ENCODE assay signal across 8 mouse cellular contexts in the genomic region with DNA sequence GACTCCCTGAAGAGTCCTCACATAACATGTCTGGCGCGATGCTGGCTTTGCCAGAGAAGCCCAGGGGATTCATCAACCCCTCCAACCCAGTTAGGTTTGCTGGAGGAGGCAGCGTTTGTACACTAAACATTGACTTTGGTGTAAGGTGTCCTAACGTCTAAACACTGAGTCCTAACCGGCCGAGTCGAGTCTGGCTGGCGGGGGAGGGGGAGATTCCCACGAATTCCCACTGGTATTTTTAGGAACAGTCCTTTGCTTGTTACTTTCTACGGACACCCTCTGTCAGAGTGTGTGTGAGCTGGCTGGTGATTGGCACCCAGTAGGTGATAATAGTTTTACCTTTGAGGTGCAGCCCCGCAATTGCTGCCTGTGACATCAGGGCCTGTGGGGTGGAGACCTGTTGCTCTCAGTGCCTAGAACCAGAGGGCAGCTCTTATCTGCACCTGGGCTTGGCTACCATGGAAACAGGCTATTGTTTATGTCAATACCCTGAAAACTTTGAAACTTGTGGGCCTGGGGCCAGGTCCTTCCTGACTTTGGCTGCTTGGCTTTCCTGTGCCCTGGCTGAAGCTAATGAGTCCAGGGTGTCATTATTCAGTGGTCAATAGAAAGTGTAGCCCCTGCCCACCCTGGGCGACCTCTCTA. TPM values are rescaled to one million over a fixed set of nuclear protein-coding genes. Genes with fewer than 3 reads are reported as not detected.
DNase-seq lines count a peak whose midpoint lies in the region; ATAC-seq lines count a peak whose summit lies in the region.

No protein-coding gene starts in this region.

- no peak overlapping the region for H3K9ac ChIP-seq in forebrain, embryonic 12.5 days
- H3K9ac ChIP-seq in limb, embryonic 15.5 days, result no peak overlapping the region
- no peak overlapping the region for H3K9ac ChIP-seq in neural tube, embryonic 15.5 days (replicated peaks)

- intact Hi-C loops in heart, postnatal 25 days (cut with DNase I), result no loop called here
- intact Hi-C loops in left cerebral cortex, postnatal 14 days (cut with DNase I), result no loop called here

- H3K9me3 ChIP-seq in forebrain, embryonic 10.5 days, result no peaks in the 10 kb centered on the region
- H3K9me3 ChIP-seq in forebrain, embryonic 12.5 days, result no peaks in the 10 kb centered on the region
- no peaks in the 10 kb centered on the region for H3K9me3 ChIP-seq in limb, embryonic 15.5 days
- H3K9me3 ChIP-seq in neural tube, embryonic 15.5 days (replicated peaks), result no peaks in the 10 kb centered on the region

- H3K36me3 ChIP-seq in forebrain, embryonic 10.5 days (replicated peaks), result peaks cover 44% of the 10 kb centered on the region
- peaks cover 39% of the 10 kb centered on the region for H3K36me3 ChIP-seq in forebrain, embryonic 12.5 days (replicated peaks)
- H3K36me3 ChIP-seq in limb, embryonic 15.5 days, result peaks cover 42% of the 10 kb centered on the region
- H3K36me3 ChIP-seq in neural tube, embryonic 15.5 days, result peaks cover 39% of the 10 kb centered on the region

- WGBS in forebrain, embryonic 10.5 days, result 34% methylated on average over 12 of the region's 12 CpGs
- 34% methylated on average over 12 of the region's 12 CpGs for WGBS in forebrain, embryonic 12.5 days
- WGBS in limb, embryonic 15.5 days, result 23% methylated on average over 12 of the region's 12 CpGs
- 33% methylated on average over 12 of the region's 12 CpGs for WGBS in neural tube, embryonic 15.5 days

- H3K27me3 ChIP-seq in forebrain, embryonic 10.5 days (ENCODE audit: poor library complexity, severe bottlenecking), result no peaks in the 10 kb centered on the region
- no peaks in the 10 kb centered on the region for H3K27me3 ChIP-seq in forebrain, embryonic 12.5 days
- H3K27me3 ChIP-seq in limb, embryonic 15.5 days, result no peaks in the 10 kb centered on the region
- no peaks in the 10 kb centered on the region for H3K27me3 ChIP-seq in neural tube, embryonic 15.5 days (replicated peaks)

- ATAC-seq in forebrain, embryonic 12.5 days (ENCODE audit: low FRiP score), result no peak
- peak; percentile 56 for ATAC-seq in common myeloid progenitor, adult 5-6 weeks (replicated peaks; ENCODE audit: low read depth, poor library complexity, severe bottlenecking)
- no peak for ATAC-seq in limb, embryonic 15.5 days (ENCODE audit: insufficient number of reproducible peaks, low FRiP score, low TSS enrichment, low read depth)
- ATAC-seq in neural tube, embryonic 15.5 days (ENCODE audit: low FRiP score), result no peak
- no peak for ATAC-seq in cerebellum, adult (ENCODE audit: insufficient number of reproducible peaks, low FRiP score, low TSS enrichment)

- DNase-seq in forebrain, embryonic 10.5 days (ENCODE audit: extremely low spot score, low spot score), result peak; percentile 26
- DNase-seq in heart, postnatal 25 days (ENCODE audit: low spot score), result peak; percentile 59
- DNase-seq in left cerebral cortex, postnatal 14 days (ENCODE audit: low spot score in 2 of 2), result no peak

- no peak overlapping the region for H3K4me3 ChIP-seq in forebrain, embryonic 10.5 days
- H3K4me3 ChIP-seq in forebrain, embryonic 12.5 days (replicated peaks), result no peak overlapping the region
- H3K4me3 ChIP-seq in limb, embryonic 15.5 days, result no peak overlapping the region
- no peak overlapping the region for H3K4me3 ChIP-seq in neural tube, embryonic 15.5 days (replicated peaks)

- no peak overlapping the region for H3K4me2 ChIP-seq in forebrain, embryonic 12.5 days
- no peak overlapping the region for H3K4me2 ChIP-seq in limb, embryonic 15.5 days
- H3K4me2 ChIP-seq in neural tube, embryonic 15.5 days, result no peak overlapping the region

- H3K27ac ChIP-seq in forebrain, embryonic 10.5 days, result peak overlapping the region; percentile 70
- no peak overlapping the region for H3K27ac ChIP-seq in forebrain, embryonic 12.5 days
- H3K27ac ChIP-seq in limb, embryonic 15.5 days, result peak overlapping the region; percentile 71; the same call in 1 of the 2 replicates
- peak overlapping the region; percentile 30; the same call in 1 of the 2 replicates for H3K27ac ChIP-seq in neural tube, embryonic 15.5 days (replicated peaks)

- H3K4me1 ChIP-seq in forebrain, embryonic 10.5 days, result peaks cover 36% of the 10 kb centered on the region
- peaks cover 14% of the 10 kb centered on the region for H3K4me1 ChIP-seq in forebrain, embryonic 12.5 days
- H3K4me1 ChIP-seq in limb, embryonic 15.5 days, result peaks cover 23% of the 10 kb centered on the region
- 0 out of 2 replicates have a peak, but pooled peaks cover 7% of the 10 kb centered on the region for H3K4me1 ChIP-seq in neural tube, embryonic 15.5 days

RNA-seq across cellular contexts. Expression of gene Gm45521, which starts 4.4 kb away (rescaled TPM):
- polyA plus RNA-seq in forebrain, embryonic 10.5 days (2016; fragmentation: Nextera tagmentation; extraction: Ambion mirVana), result 0.22 and 0.32 TPM in 2 replicates
- 0.42 TPM in 1 of 2 replicates, not detected in the other for polyA plus RNA-seq in forebrain, embryonic 12.5 days (2016; fragmentation: Nextera tagmentation; extraction: Ambion mirVana)
- total RNA-seq in common myeloid progenitor, adult 5-6 weeks (2017), result not detected in 2 replicates
- total RNA-seq in heart, postnatal 25 days (2021), result not detected
- not detected in 2 replicates for polyA plus RNA-seq in limb, embryonic 15.5 days (2015; fragmentation: Nextera tagmentation; extraction: Ambion mirVana)
- 0.28 TPM in 1 of 2 replicates, not detected in the other for polyA plus RNA-seq in neural tube, embryonic 15.5 days (2015; fragmentation: Nextera tagmentation; extraction: Ambion mirVana)
- total RNA-seq in left cerebral cortex, postnatal 14 days (2021), result not detected

RNA-seq across cellular contexts. Expression of gene Dnase1l3, which starts 41.6 kb away (rescaled TPM):
- polyA plus RNA-seq in forebrain, embryonic 10.5 days (2016; fragmentation: Nextera tagmentation; extraction: Ambion mirVana), result not detected in 2 replicates
- not detected in 2 replicates for polyA plus RNA-seq in forebrain, embryonic 12.5 days (2016; fragmentation: Nextera tagmentation; extraction: Ambion mirVana)
- total RNA-seq in common myeloid progenitor, adult 5-6 weeks (2017), result not detected in 2 replicates
- under 1 TPM in 1 of 2 experiments, not detected in 1; 0.06 TPM for total RNA-seq in heart, postnatal 25 days (2021)
- polyA plus RNA-seq in limb, embryonic 15.5 days (2015; fragmentation: Nextera tagmentation; extraction: Ambion mirVana), result 6.7 and 7.0 TPM in 2 replicates
- 0.08 and 1.6 TPM in 2 replicates for polyA plus RNA-seq in neural tube, embryonic 15.5 days (2015; fragmentation: Nextera tagmentation; extraction: Ambion mirVana)
- total RNA-seq in left cerebral cortex, postnatal 14 days (2021), result not detected

RNA-seq across cellular contexts. Expression of gene Abhd6, which starts 50.0 kb away (rescaled TPM):
- polyA plus RNA-seq in forebrain, embryonic 10.5 days (2016; fragmentation: Nextera tagmentation; extraction: Ambion mirVana), result 18.6 and 20.2 TPM in 2 replicates
- polyA plus RNA-seq in forebrain, embryonic 12.5 days (2016; fragmentation: Nextera tagmentation; extraction: Ambion mirVana), result 18.8 and 21.4 TPM in 2 replicates
- total RNA-seq in common myeloid progenitor, adult 5-6 weeks (2017), result 1.4 and 1.8 TPM in 2 replicates
- total RNA-seq in heart, postnatal 25 days (2021), result 1 to 10 TPM; 7.3 to 8.1 TPM
- polyA plus RNA-seq in limb, embryonic 15.5 days (2015; fragmentation: Nextera tagmentation; extraction: Ambion mirVana), result 33.7 and 34.7 TPM in 2 replicates
- polyA plus RNA-seq in neural tube, embryonic 15.5 days (2015; fragmentation: Nextera tagmentation; extraction: Ambion mirVana), result 39.4 and 40.1 TPM in 2 replicates
- total RNA-seq in left cerebral cortex, postnatal 14 days (2021), result 10 to 100 TPM; 64.7 to 70.0 TPM

Comparison
In these comparisons a context has a peak if more than half of its experiments do, and no peak if none do; other contexts are left out.
1. DNase-seq: peak in forebrain, embryonic 10.5 days (single experiment) and heart, postnatal 25 days (single experiment); none in left cerebral cortex, postnatal 14 days (0 of 2).